Mouse (Mus musculus): ENCODE data around the gene Rtp3. TPM values are rescaled to one million over a fixed set of nuclear protein-coding genes. Genes with fewer than 3 reads are reported as not detected.

Rtp3 gene
- polyA plus RNA-seq, 1 experiment = not detected

GRCm38 (mm10) chr9:111012041-111012440 is 21.7 kb upstream of the Rtp3 start:
- no peak for TF ChIP-seq CTCF (IDR thresholded peaks at IDR 0.05; ENCODE audit: low read depth, low read length)
- TF ChIP-seq EP300 (IDR thresholded peaks at IDR 0.05; ENCODE audit: insufficient read depth, low read depth, low read length) = no peak
- no peak for TF ChIP-seq POLR2A (IDR thresholded peaks at IDR 0.05; ENCODE audit: insufficient read depth, low read length)
- Histone ChIP-seq H3K9me3 (replicated peaks; ENCODE audit: control insufficient read depth, insufficient read depth, low read length, poor library complexity, severe bottlenecking) (no peaks in the 10 kb centered on the region), H3K27ac (ENCODE audit: insufficient read depth, low read length) (no peak overlapping the region), H3K4me3 (ENCODE audit: low read depth, low read length) (no peak overlapping the region), H3K4me1 (ENCODE audit: control insufficient read depth, insufficient read depth, low read length) (no peaks in the 10 kb centered on the region), H3K27me3 (ENCODE audit: control insufficient read depth, insufficient read depth, low read length, poor library complexity, severe bottlenecking) (no peaks in the 10 kb centered on the region), H3K36me3 (ENCODE audit: control insufficient read depth, insufficient read depth, low read length, poor library complexity, severe bottlenecking) (no peaks in the 10 kb centered on the region), H3K9ac (ENCODE audit: low read depth, poor library complexity, severe bottlenecking) (no peak overlapping the region)

- Histone ChIP-seq H3K9ac (ENCODE audit: low read depth, poor library complexity, severe bottlenecking) (no peak overlapping the region), H3K27me3 (ENCODE audit: control insufficient read depth, insufficient read depth, low read length, poor library complexity, severe bottlenecking) (no peaks in the 10 kb centered on the region), H3K27ac (ENCODE audit: insufficient read depth, low read length) (no peak overlapping the region), H3K9me3 (replicated peaks; ENCODE audit: control insufficient read depth, insufficient read depth, low read length, poor library complexity, severe bottlenecking) (no peaks in the 10 kb centered on the region), H3K4me1 (ENCODE audit: control insufficient read depth, insufficient read depth, low read length) (no peaks in the 10 kb centered on the region), H3K36me3 (ENCODE audit: control insufficient read depth, insufficient read depth, low read length, poor library complexity, severe bottlenecking) (no peaks in the 10 kb centered on the region), H3K4me3 (ENCODE audit: low read depth, low read length) (no peak overlapping the region)
- TF ChIP-seq EP300 (IDR thresholded peaks at IDR 0.05; ENCODE audit: insufficient read depth, low read depth, low read length) (no peak), CTCF (IDR thresholded peaks at IDR 0.05; ENCODE audit: low read depth, low read length) (no peak), POLR2A (IDR thresholded peaks at IDR 0.05; ENCODE audit: insufficient read depth, low read length) (no peak)
Observed at GRCm38 (mm10) chr9:111011550-111011949, 21.2 kb upstream of the Rtp3 start.

- Histone ChIP-seq H3K4me1 (ENCODE audit: control insufficient read depth, insufficient read depth, low read length) (no peaks in the 10 kb centered on the region), H3K9me3 (replicated peaks; ENCODE audit: control insufficient read depth, insufficient read depth, low read length, poor library complexity, severe bottlenecking) (no peaks in the 10 kb centered on the region), H3K27me3 (ENCODE audit: control insufficient read depth, insufficient read depth, low read length, poor library complexity, severe bottlenecking) (no peaks in the 10 kb centered on the region), H3K9ac (ENCODE audit: low read depth, poor library complexity, severe bottlenecking) (no peak overlapping the region), H3K27ac (ENCODE audit: insufficient read depth, low read length) (no peak overlapping the region), H3K36me3 (ENCODE audit: control insufficient read depth, insufficient read depth, low read length, poor library complexity, severe bottlenecking) (no peaks in the 10 kb centered on the region), H3K4me3 (ENCODE audit: low read depth, low read length) (no peak overlapping the region)
- TF ChIP-seq EP300 (IDR thresholded peaks at IDR 0.05; ENCODE audit: insufficient read depth, low read depth, low read length) (no peak), POLR2A (IDR thresholded peaks at IDR 0.05; ENCODE audit: insufficient read depth, low read length) (no peak), CTCF (IDR thresholded peaks at IDR 0.05; ENCODE audit: low read depth, low read length) (no peak)
Observed at GRCm38 (mm10) chr9:111009763-111010162, 19.4 kb upstream of the Rtp3 start.

GRCm38 (mm10) chr9:111006544-111006943 is 16.2 kb upstream of the Rtp3 start:
- Histone ChIP-seq H3K27ac (ENCODE audit: insufficient read depth, low read length) (no peak overlapping the region), H3K36me3 (ENCODE audit: control insufficient read depth, insufficient read depth, low read length, poor library complexity, severe bottlenecking) (no peaks in the 10 kb centered on the region), H3K4me3 (ENCODE audit: low read depth, low read length) (no peak overlapping the region), H3K9me3 (replicated peaks; ENCODE audit: control insufficient read depth, insufficient read depth, low read length, poor library complexity, severe bottlenecking) (no peaks in the 10 kb centered on the region), H3K4me1 (ENCODE audit: control insufficient read depth, insufficient read depth, low read length) (no peaks in the 10 kb centered on the region), H3K9ac (ENCODE audit: low read depth, poor library complexity, severe bottlenecking) (no peak overlapping the region), H3K27me3 (ENCODE audit: control insufficient read depth, insufficient read depth, low read length, poor library complexity, severe bottlenecking) (no peaks in the 10 kb centered on the region)
- no peak for TF ChIP-seq POLR2A (IDR thresholded peaks at IDR 0.05; ENCODE audit: insufficient read depth, low read length)
- no peak for TF ChIP-seq CTCF (IDR thresholded peaks at IDR 0.05; ENCODE audit: low read depth, low read length)
- TF ChIP-seq EP300 (IDR thresholded peaks at IDR 0.05; ENCODE audit: insufficient read depth, low read depth, low read length) = no peak

- Histone ChIP-seq H3K9me3 (replicated peaks; ENCODE audit: control insufficient read depth, insufficient read depth, low read length, poor library complexity, severe bottlenecking) (no peaks in the 10 kb centered on the region), H3K36me3 (ENCODE audit: control insufficient read depth, insufficient read depth, low read length, poor library complexity, severe bottlenecking) (no peaks in the 10 kb centered on the region), H3K4me3 (ENCODE audit: low read depth, low read length) (no peak overlapping the region), H3K4me1 (ENCODE audit: control insufficient read depth, insufficient read depth, low read length) (no peaks in the 10 kb centered on the region), H3K9ac (ENCODE audit: low read depth, poor library complexity, severe bottlenecking) (no peak overlapping the region), H3K27ac (ENCODE audit: insufficient read depth, low read length) (no peak overlapping the region), H3K27me3 (ENCODE audit: control insufficient read depth, insufficient read depth, low read length, poor library complexity, severe bottlenecking) (no peaks in the 10 kb centered on the region)
- TF ChIP-seq POLR2A (IDR thresholded peaks at IDR 0.05; ENCODE audit: insufficient read depth, low read length) (no peak), EP300 (IDR thresholded peaks at IDR 0.05; ENCODE audit: insufficient read depth, low read depth, low read length) (no peak), CTCF (IDR thresholded peaks at IDR 0.05; ENCODE audit: low read depth, low read length) (no peak)
Observed at GRCm38 (mm10) chr9:111003279-111003678, 12.9 kb upstream of the Rtp3 start.

- no peaks in the 10 kb centered on the region for H3K27me3 ChIP-seq (ENCODE audit: control insufficient read depth, insufficient read depth, low read length, poor library complexity, severe bottlenecking)
- H3K4me1 ChIP-seq (ENCODE audit: control insufficient read depth, insufficient read depth, low read length) = no peaks in the 10 kb centered on the region
- no peak overlapping the region for H3K4me3 ChIP-seq (ENCODE audit: low read depth, low read length)
- TF ChIP-seq EP300 (IDR thresholded peaks at IDR 0.05; ENCODE audit: insufficient read depth, low read depth, low read length) (no peak), CTCF (IDR thresholded peaks at IDR 0.05; ENCODE audit: low read depth, low read length) (no peak), POLR2A (IDR thresholded peaks at IDR 0.05; ENCODE audit: insufficient read depth, low read length) (no peak)
- H3K36me3 ChIP-seq (ENCODE audit: control insufficient read depth, insufficient read depth, low read length, poor library complexity, severe bottlenecking) = no peaks in the 10 kb centered on the region
- no peaks in the 10 kb centered on the region for H3K9me3 ChIP-seq (replicated peaks; ENCODE audit: control insufficient read depth, insufficient read depth, low read length, poor library complexity, severe bottlenecking)
- no peak overlapping the region for H3K27ac ChIP-seq (ENCODE audit: insufficient read depth, low read length)
- no peak overlapping the region for H3K9ac ChIP-seq (ENCODE audit: low read depth, poor library complexity, severe bottlenecking)
Observed at GRCm38 (mm10) chr9:111001621-111002020, 11.2 kb upstream of the Rtp3 start.

Measured in ES-Bruce4 (cell line).